Mouse (Mus musculus) ES-E14 (cell line): Measurements from ENCODE around the gene Gm20481. TPM values are rescaled to one million over a fixed set of nuclear protein-coding genes. Genes with fewer than 3 reads are reported as not detected.

Experiments used
- DNase-seq: peaks from one replicate; pipeline ENCODE4 v3.0.0-alpha.2; 2013; ENCODE audit warnings: low read depth, low spot score
- H3K27ac ChIP-seq: 2 replicates; pipeline ENCODE4 v1.5.1; 2012; ENCODE audit warnings: low read depth, mild to moderate bottlenecking, low read length, moderate library complexity, mixed read lengths; ENCODE audit not compliant: poor library complexity, insufficient read depth, severe bottlenecking
- H3K36me3 ChIP-seq: 2 replicates; pipeline ENCODE4 v1.6.1; 2012; ENCODE audit warnings: mild to moderate bottlenecking, low read length, moderate library complexity, mixed read lengths; ENCODE audit not compliant: control insufficient read depth, poor library complexity, insufficient read depth, severe bottlenecking
- H3K4me1 ChIP-seq, 2 experiments: fragments of 150-350 bp in 1 of 2; sonication (generic) in 1 of 2; 2 replicates each; pipeline ENCODE4 v1.6.1; 2012; ENCODE audit warnings: low read length in 2 of 2, mild to moderate bottlenecking in 1 of 2, mixed read lengths in 1 of 2; ENCODE audit not compliant: control insufficient read depth in 2 of 2, insufficient read depth in 2 of 2, poor library complexity in 1 of 2
- H3K4me3 ChIP-seq, 2 experiments: fragments of 150-350 bp in 1 of 2; sonication (generic) in 1 of 2; 2 replicates each; pipeline ENCODE4 v1.5.1; 2012; ENCODE audit warnings: low read length in 2 of 2, low read depth in 1 of 2, mild to moderate bottlenecking in 1 of 2, mixed read lengths in 1 of 2; ENCODE audit not compliant: insufficient read depth in 1 of 2, poor library complexity in 1 of 2, severe bottlenecking in 1 of 2
- H3K9ac ChIP-seq: 2 replicates; pipeline ENCODE4 v1.6.1; 2012; ENCODE audit warnings: low read depth, mild to moderate bottlenecking, low read length, mixed read lengths; ENCODE audit not compliant: poor library complexity, insufficient read depth, severe bottlenecking
- H3K9me3 ChIP-seq: fragments of 150-350 bp; sonication (generic); 2 replicates; pipeline ENCODE4 v1.6.1; 2012; ENCODE audit warnings: low read depth, mild to moderate bottlenecking, low read length; ENCODE audit not compliant: control insufficient read depth, insufficient read depth
- CHD2 ChIP-seq: IDR thresholded peaks from 2 replicates; pipeline ENCODE4 v1.6.1; 2014; ENCODE audit warnings: mild to moderate bottlenecking, low read depth, low read length, inconsistent platforms
- HCFC1 ChIP-seq: IDR thresholded peaks from 2 replicates; pipeline ENCODE4 v1.6.1; 2012; ENCODE audit warnings: low read length, inconsistent platforms, borderline replicate concordance; ENCODE audit not compliant: insufficient read depth
- MAFK ChIP-seq: IDR thresholded peaks from 2 replicates; pipeline ENCODE4 v1.6.1; 2014; ENCODE audit warnings: mild to moderate bottlenecking, low read depth, low read length, inconsistent platforms; ENCODE audit not compliant: insufficient read depth
- ZC3H11A ChIP-seq: IDR thresholded peaks from 2 replicates; pipeline ENCODE4 v1.6.1; 2012; ENCODE audit warnings: low read depth, mild to moderate bottlenecking, inconsistent platforms, low read length, borderline replicate concordance
- ZNF384 ChIP-seq: IDR thresholded peaks from 2 replicates; pipeline ENCODE4 v1.6.1; 2012; ENCODE audit warnings: low read depth, low read length, inconsistent platforms
- in situ Hi-C, 2 experiments: fragments of 600-800 bp; cut with MboI; formaldehyde crosslinking; loops; one replicate each; pipeline ENCODE4 v1.15.1; 2025; ENCODE audit warnings: low sequenced_read_pairs in 2 of 2, inconsistent platforms in 1 of 2; ENCODE audit not compliant: unreplicated experiment in 2 of 2
- total RNA-seq: library from RNA; depleted of rRNA; stranded (reverse); fragments of 300-350 nt; gene quantifications from 2 replicates; pipeline ENCODE4 v1.2.3, GENCODE M21; 2012

Gm20481 gene
- total RNA-seq, 1 experiment: 1.9 TPM

GRCm38 (mm10) chr17:35017706-35018030, 48.0 kb downstream of the Gm20481 start:
- TF ChIP-seq ZC3H11A (no peak), CHD2 (no peak), MAFK (no peak), ZNF384 (no peak), HCFC1 (no peak)
- H3K36me3 ChIP-seq: peaks cover 40% of the 10 kb centered on the region
- no peaks in the 10 kb centered on the region for H3K9me3 ChIP-seq
- in situ Hi-C loops: loop anchor here in 1 of 2 experiments (25.0 kb wide), 1 partner anchor 95 kb away; the partner anchor contains the start of genes Csnk2b, Gpank1, Ly6g5b and Ly6g5c
- H3K4me3 ChIP-seq: no peak overlapping the region
- H3K4me1 ChIP-seq: peaks cover 2 to 14% of the 10 kb centered on the region in 2 experiments; a peak in 2 of 4 replicates
- no peak overlapping the region for H3K27ac ChIP-seq
- H3K9ac ChIP-seq: no peak overlapping the region
- DNase-seq: no peak

DNA sequence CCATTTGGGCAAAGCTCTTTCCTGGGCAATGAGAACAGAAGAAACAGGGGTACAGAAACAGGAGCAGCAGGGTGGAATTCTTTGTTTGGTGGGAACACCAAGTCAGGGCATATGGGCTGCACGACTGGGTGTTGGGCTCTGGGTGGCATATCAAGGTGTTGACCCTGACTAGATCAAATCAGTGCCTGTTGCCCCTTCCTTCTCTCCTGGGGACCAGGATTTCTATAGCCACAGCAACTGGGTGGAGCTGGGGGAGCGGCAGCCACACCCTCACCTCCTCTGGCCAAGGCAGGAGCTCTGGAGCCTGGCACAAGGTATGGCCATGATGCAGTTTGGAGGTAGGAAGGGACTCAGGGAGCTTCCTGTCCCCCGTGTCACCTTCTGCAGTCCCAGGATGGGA, 48.5 kb downstream of the Gm20481 start:
- DNase-seq: no peak
- Histone ChIP-seq H3K4me3 (no peak overlapping the region), H3K4me1 (peaks cover 2 to 14% of the 10 kb centered on the region in 2 experiments; a peak in 2 of 4 replicates), H3K27ac (no peak overlapping the region), H3K9me3 (no peaks in the 10 kb centered on the region), H3K9ac (no peak overlapping the region), H3K36me3 (peaks cover 35% of the 10 kb centered on the region)
- in situ Hi-C loops: loop anchor here in 1 of 2 experiments (25.0 kb wide), 1 partner anchor 94 kb away; the partner anchor contains the start of genes Csnk2b, Gpank1, Ly6g5b and Ly6g5c
- no peak for TF ChIP-seq ZC3H11A
- no peak for TF ChIP-seq ZNF384
- TF ChIP-seq CHD2: no peak
- TF ChIP-seq HCFC1: no peak
- TF ChIP-seq MAFK: no peak

- no peak overlapping the region for H3K9ac ChIP-seq
- H3K4me3 ChIP-seq: no peak overlapping the region
- H3K36me3 ChIP-seq: peaks cover 18% of the 10 kb centered on the region
- H3K9me3 ChIP-seq: no peaks in the 10 kb centered on the region
- in situ Hi-C loops: loop anchor here in 1 of 2 experiments (25.0 kb wide), 1 partner anchor 92 kb away; the partner anchor contains the start of genes Csnk2b, Gpank1, Ly6g5b and Ly6g5c
- TF ChIP-seq ZNF384: no peak
- no peak for TF ChIP-seq HCFC1
- TF ChIP-seq CHD2: no peak
- no peak for TF ChIP-seq ZC3H11A
- no peak for TF ChIP-seq MAFK
- no peak overlapping the region for H3K27ac ChIP-seq
- H3K4me1 ChIP-seq: peaks cover 2 to 10% of the 10 kb centered on the region in 2 experiments; a peak in 2 of 4 replicates
- no peak for DNase-seq
Observed at GRCm38 (mm10) chr17:35019894-35020293, 50.2 kb downstream of the Gm20481 start.

DNA sequence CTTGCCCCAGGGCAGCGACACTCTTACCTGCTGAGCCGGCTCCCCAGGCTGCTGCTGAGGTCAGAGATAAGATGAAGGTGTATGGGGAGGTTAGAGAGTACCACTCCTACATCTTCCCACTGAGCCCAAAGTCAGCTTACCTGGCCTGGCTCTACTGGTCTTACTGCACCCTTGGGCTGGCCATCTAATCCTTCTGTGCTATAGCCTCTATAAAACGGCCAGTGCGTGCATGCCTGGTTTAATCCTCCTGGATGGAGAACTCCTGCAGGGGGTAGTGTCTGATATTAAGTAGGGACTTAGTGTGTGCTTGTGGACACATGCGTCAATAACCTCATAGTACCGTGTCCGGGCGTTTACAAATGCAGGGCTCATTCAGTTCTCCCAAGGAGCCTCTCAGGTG, 50.8 kb downstream of the Gm20481 start:
- Histone ChIP-seq H3K27ac (no peak overlapping the region), H3K36me3 (peaks cover 12% of the 10 kb centered on the region), H3K9ac (no peak overlapping the region), H3K4me1 (peaks cover 2 to 12% of the 10 kb centered on the region in 2 experiments; a peak in 2 of 4 replicates), H3K4me3 (no peak overlapping the region), H3K9me3 (no peaks in the 10 kb centered on the region)
- in situ Hi-C loops: loop anchor here in 1 of 2 experiments (25.0 kb wide), 1 partner anchor 92 kb away; the partner anchor contains the start of genes Csnk2b, Gpank1, Ly6g5b and Ly6g5c
- TF ChIP-seq ZNF384: no peak
- TF ChIP-seq CHD2: no peak
- no peak for TF ChIP-seq MAFK
- TF ChIP-seq ZC3H11A: no peak
- no peak for TF ChIP-seq HCFC1
- no peak for DNase-seq
